Mouse (Mus musculus) lung, adult 18-20 months (tissue): ENCODE results near the gene P2rx3.

Experiments
- DNase-seq, 2 experiments: peaks; one replicate each; pipeline ENCODE4 v3.0.0; 2022; ENCODE audit warnings: mixed read lengths in 2 of 2

The P2rx3 gene

GRCm38 (mm10) chr2:84975580-84975979, 61.7 kb downstream of the P2rx3 start:
- DNase-seq, result no peak

GRCm38 (mm10) chr2:84967318-84967991, 69.8 kb downstream of the P2rx3 start:
- no peak for DNase-seq

- DNase-seq, result no peak
Measured at GRCm38 (mm10) chr2:84964111-84964801, 73.0 kb downstream of the P2rx3 start.

GRCm38 (mm10) chr2:84962906-84963507, 74.3 kb downstream of the P2rx3 start:
- DNase-seq, result no peak

GRCm38 (mm10) chr2:84961901-84962300, 75.4 kb downstream of the P2rx3 start:
- DNase-seq, result no peak

- DNase-seq, result peak; percentile 37 to 65
Measured at GRCm38 (mm10) chr2:84961300-84961699, 76.0 kb downstream of the P2rx3 start.

- no peak for DNase-seq
Measured at GRCm38 (mm10) chr2:84958588-84959264, 78.5 kb downstream of the P2rx3 start.

GRCm38 (mm10) chr2:84956274-84956673, 81.0 kb downstream of the P2rx3 start:
- DNase-seq, result peak; percentile 39 to 52

- DNase-seq, result no peak
Measured at GRCm38 (mm10) chr2:84955435-84955834, 81.8 kb downstream of the P2rx3 start.

GRCm38 (mm10) chr2:84952693-84953092, 84.6 kb downstream of the P2rx3 start:
- DNase-seq, result no peak

GRCm38 (mm10) chr2:84952251-84952650, 85.0 kb downstream of the P2rx3 start:
- DNase-seq, result no peak

- DNase-seq, result no peak
Measured at GRCm38 (mm10) chr2:84951027-84951426, 86.2 kb downstream of the P2rx3 start.

- DNase-seq, result no peak
Measured at GRCm38 (mm10) chr2:84948721-84949120, 88.5 kb downstream of the P2rx3 start.
